Mouse (Mus musculus) liver, adult (tissue): ENCODE data around the gene Vwa1.

Source experiments
- GATA4 ChIP-seq: IDR thresholded peaks from 2 replicates; pipeline ENCODE4 v1.6.1; 2014; ENCODE audit warnings: mild to moderate bottlenecking, low read length; ENCODE audit not compliant: insufficient replicate concordance

The Vwa1 gene

GRCm38 (mm10) chr4:155785246-155785645 lies 10.7 kb upstream of the Vwa1 start:
- no peak for TF ChIP-seq GATA4

DNA sequence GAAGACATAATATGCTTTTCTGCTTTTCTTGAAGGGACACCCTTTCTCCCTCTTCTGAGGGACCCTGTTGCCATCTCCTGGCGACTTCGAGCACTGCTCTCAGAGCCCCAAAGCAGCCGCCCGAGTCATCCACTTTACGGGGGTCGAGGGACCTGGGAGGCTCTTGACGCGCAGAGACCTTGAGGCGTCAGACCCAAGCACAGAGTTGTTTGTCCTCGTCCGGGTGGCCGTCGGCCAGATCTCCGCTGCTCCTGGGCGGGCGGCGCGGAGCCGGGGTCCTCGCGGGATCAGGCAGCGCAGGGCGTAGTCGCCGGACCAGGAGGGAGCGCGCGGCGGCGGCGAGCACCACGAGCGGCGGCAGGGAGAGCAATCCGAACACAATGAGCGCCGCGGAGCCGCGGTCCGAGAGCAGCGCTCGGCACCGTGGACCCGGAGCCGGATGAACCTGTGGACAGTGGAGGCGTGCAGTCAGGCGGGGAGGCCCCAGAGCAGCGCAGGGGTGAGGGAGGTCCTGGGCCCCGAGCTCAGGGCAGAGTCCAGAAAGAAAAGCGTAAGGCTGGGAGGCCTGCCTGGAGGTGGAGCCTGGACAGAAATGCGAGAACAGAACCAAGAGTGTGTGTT lies 9.7 kb upstream of the Vwa1 start:
- no peak for TF ChIP-seq GATA4

- no peak for TF ChIP-seq GATA4
Measured at GRCm38 (mm10) chr4:155783486-155784080, 9.1 kb upstream of the Vwa1 start.

GRCm38 (mm10) chr4:155780895-155781294 lies 6.4 kb upstream of the Vwa1 start:
- no peak for TF ChIP-seq GATA4

DNA sequence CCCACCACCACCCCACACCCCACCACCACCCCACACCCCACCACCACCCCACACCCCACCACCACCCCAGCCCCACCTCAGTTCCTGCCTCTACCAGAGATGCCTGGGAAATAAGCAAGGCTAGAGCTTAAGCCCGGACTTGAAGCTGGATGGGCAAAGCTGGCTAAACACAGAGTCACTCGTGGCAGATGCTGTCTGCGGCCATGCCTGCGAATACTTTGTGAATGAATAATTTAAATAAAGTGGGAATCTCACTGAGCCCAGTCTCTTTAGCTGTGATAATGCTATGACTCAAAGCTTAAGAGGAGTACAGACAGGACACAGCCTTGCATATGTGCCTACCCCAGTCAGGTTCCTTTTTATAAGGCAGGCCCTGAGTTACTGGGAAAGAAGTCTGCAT lies 5.0 kb upstream of the Vwa1 start:
- TF ChIP-seq GATA4 = no peak

DNA sequence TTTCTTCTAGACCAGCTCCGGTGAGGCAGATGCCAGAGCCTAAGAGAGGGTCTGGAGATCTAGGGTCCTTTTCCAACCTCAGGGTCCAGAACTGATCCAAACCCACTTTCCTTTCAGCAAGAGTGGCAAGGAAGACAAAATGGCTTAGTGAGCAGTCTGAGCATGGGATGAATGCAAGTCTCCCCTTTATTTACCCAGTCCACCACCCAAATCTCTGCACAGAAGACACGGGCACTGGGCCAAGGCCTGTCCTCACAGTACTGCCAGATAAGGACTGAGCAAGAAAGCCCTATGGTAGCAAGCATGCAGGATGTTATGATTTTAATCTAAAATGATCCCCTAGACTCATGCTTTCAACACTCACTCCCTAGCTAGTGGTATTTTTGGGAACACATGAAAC lies 3.3 kb upstream of the Vwa1 start:
- TF ChIP-seq GATA4 = no peak

DNA sequence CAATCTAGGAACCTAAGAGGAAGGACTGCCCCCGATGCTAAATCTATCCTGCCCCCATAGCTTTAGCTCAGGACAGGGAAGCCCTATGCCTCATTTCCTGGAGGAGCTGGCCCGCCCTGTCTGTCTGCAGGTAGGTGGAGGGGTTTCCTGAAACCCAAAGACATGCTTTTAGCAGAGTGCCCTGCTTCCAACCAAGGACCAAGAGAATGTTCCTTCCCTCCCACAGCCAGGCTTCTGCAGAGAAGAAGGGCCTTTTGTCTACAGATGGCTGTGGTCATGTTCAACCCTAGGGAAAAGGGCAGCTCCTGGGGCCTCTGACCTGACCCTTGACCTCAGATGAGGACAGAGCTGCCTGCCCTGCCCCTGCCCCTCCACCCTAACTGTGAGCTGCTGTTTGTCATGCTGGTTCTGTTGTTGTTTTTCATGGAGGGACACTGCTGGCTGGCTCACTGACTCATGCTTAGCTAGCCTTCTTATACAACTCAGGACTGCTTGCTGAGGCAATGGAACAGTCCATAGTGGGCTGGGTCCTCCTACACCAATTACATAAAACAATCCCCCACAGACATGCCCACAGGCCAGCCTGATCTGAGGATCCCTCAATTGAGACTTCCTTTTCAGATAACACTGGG lies 2.3 kb upstream of the Vwa1 start:
- TF ChIP-seq GATA4 = no peak

GRCm38 (mm10) chr4:155775855-155776254 lies 1.4 kb upstream of the Vwa1 start:
- no peak for TF ChIP-seq GATA4

- no peak for TF ChIP-seq GATA4
Measured at GRCm38 (mm10) chr4:155774971-155775740, 658 bp upstream of the Vwa1 start.

DNA sequence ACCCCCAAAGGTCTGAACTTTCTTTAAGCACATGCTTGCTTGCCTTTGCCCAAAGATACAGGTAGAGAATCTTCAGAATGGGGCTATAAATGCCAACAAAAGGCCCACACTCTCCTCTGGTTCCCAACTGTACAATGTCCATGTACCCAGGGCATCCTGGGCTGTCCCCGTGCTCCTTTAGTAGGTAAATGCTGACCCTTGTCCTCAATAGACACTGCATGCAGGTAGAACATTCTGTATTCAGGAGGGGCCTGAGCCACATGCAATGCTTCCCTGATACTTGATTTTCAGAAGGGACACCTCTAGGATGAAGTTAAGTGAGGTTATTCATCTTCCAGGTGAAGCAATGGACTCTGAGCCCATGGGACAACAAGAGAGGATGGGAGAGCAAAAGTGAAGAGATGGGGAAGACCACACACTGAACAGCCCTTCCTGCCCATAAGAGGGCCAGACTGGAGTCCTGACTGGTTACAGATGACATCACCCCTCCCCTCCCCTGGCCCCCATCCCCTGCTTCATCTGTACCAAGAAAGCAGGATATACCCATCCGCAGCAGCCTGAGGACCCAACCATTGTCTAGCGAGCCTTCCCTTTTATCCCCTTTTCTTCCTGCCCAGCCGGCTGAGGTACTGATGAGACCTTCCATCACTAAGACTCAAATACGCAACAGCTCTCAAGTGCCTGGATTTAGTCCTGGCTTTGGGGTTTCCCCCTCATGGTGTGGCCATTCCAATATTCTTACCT lies 991 bp downstream of the Vwa1 start:
- no peak for TF ChIP-seq GATA4

DNA sequence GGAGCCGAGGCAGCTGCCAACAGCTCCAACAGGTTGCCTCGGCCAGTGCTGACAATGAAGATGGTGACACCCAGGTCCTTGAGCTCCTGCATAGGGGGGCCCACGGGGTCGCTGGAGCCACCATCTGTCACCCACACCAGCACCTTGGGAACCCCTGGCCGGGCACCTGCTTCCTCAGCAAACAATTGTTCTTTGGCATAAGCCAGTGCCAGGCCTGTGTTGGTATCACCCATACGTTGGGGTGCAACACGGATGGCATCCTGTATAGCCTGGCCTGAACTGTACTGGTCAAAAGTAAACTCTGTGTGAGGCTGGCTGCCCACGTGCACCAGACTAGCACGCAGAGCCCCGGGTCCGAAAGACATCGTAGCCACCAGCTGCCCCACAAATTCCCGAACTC lies 1.7 kb downstream of the Vwa1 start:
- TF ChIP-seq GATA4 = no peak

GRCm38 (mm10) chr4:155771706-155772105 lies 2.8 kb downstream of the Vwa1 start:
- no peak for TF ChIP-seq GATA4

- TF ChIP-seq GATA4 = no peak; the same call in 1 of the 2 replicates
Measured at GRCm38 (mm10) chr4:155770626-155771025, 3.9 kb downstream of the Vwa1 start.

DNA sequence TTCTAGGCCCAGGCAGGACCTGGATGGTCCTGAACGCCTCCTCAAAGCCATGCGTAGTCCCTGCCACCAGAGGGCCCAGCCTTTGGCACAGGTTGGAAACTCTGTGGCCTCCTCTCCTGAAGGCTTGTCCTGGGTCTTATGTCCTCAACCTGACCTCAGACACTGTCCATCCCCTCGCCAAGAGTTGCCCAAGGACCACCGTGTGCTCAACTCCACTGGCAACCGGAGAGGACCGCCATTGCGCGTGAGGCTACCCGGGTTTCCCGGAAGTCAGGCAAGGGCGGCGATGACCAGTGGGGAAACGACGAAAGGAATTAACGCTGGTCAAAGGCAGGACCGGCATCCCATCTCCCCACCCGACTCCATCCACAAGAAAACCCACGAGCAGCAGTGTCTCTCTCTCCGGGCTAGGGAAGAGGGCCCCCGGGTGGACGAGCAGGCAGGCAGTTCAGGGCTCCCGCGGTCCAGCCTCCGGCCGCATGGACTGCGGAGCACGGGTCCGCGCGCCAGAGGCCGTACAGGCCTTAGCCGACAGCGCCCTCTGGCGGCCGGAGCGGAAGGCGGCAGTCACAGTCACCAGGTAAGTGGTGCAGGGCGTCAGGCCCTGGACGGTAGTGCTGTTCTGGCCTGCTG lies 4.5 kb downstream of the Vwa1 start:
- no peak; the same call in 1 of the 2 replicates for TF ChIP-seq GATA4

- TF ChIP-seq GATA4 = no peak
Measured at GRCm38 (mm10) chr4:155769496-155769879, 5.0 kb downstream of the Vwa1 start.
